Mouse (Mus musculus): ENCODE measurements around the gene Pde4c. TPM values are rescaled to one million over a fixed set of nuclear protein-coding genes. Genes with fewer than 3 reads are reported as not detected.

Pde4c gene
- polyA plus RNA-seq, 1 experiment from 2014 or later: 0.56 TPM

DNA sequence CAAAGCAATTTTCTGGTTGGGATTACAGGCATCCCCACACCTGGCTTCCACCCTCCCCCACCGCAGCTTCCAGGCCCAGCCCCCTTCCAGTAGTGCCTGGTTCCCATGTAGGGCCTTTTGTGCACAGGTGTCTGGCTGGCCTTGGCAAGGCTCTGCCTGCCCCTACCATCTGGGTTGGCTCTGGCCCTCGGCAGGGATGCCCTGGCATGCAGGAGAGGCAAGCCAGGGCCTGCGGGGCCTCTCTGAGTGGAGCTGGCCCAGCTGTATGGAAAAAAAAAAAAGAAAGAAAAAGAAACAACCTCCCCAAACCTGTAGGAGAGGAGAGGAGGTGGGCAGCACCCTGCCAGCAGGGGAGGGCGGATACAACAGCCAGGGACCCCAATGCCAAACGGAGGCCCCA, 49.9 kb downstream of the Pde4c start:
- Histone ChIP-seq H3K36me3 (peaks cover 66% of the 10 kb centered on the region), H3K27ac (no peak overlapping the region; the same call in 1 of the 2 replicates), H3K4me1 (peaks cover 70% of the 10 kb centered on the region), H3K27me3 (replicated peaks) (no peaks in the 10 kb centered on the region), H3K9ac (no peak overlapping the region), H3K4me2 (no peak overlapping the region), H3K9me3 (replicated peaks) (no peaks in the 10 kb centered on the region), H3K4me3 (no peak overlapping the region)
- ATAC-seq: no peak
- WGBS (ENCODE audit: insufficient replicate concordance): 84% methylated on average over 5 of the region's 5 CpGs

DNA sequence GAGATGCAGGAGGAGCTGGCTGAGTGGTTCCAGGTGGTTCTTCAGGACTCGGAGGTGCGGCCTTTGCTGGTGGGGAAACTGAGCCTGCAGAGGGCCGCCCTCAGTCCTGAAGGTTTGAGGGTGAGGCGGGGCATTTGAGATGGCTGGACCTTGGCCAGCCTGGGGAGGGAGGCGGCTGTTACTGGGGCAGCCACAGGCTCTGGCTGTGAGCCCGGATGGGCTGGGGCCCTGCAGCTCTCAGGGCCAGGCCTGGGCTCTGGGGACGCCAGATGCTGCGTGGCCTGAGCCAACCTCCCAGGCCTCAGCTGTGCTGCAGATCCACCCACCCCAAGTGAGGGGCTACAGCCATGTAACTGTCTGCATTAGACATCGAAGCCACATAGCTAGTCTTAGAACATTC, 50.3 kb downstream of the Pde4c start:
- Histone ChIP-seq H3K27me3 (replicated peaks) (no peaks in the 10 kb centered on the region), H3K4me1 (peaks cover 70% of the 10 kb centered on the region), H3K27ac (no peak overlapping the region; the same call in 1 of the 2 replicates), H3K9me3 (replicated peaks) (no peaks in the 10 kb centered on the region), H3K4me2 (no peak overlapping the region), H3K4me3 (no peak overlapping the region), H3K9ac (no peak overlapping the region), H3K36me3 (peaks cover 66% of the 10 kb centered on the region)
- no peak for ATAC-seq
- 82% methylated on average over 9 of the region's 9 CpGs for WGBS (ENCODE audit: insufficient replicate concordance)

DNA sequence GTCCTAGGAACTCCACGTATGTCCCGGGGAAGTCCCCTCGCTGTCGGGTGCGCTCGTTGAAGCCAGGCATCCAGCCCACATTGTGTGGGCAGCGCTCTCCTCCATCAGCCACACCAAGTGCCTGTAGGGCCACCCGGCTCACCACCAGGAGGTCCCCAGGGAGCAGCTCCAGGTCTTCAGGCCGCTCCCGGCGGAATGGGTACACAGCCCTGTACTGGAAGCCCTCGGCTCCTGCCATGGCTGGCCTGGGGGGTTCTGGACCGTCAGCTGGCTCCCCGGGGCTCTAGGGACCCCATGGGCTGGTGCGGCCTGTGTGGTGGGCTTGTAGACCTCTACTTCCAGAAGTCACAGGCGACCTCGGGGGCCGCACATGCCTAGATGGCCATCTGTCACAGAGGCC, 51.2 kb downstream of the Pde4c start:
- no peaks in the 10 kb centered on the region for H3K27me3 ChIP-seq (replicated peaks)
- peaks cover 71% of the 10 kb centered on the region for H3K36me3 ChIP-seq
- H3K9ac ChIP-seq: no peak overlapping the region
- ATAC-seq: no peak
- H3K9me3 ChIP-seq (replicated peaks): no peaks in the 10 kb centered on the region
- peak overlapping the region; percentile 41; the same call in 1 of the 2 replicates for H3K27ac ChIP-seq
- 85% methylated on average over 18 of the region's 18 CpGs for WGBS (ENCODE audit: insufficient replicate concordance)
- H3K4me2 ChIP-seq: no peak overlapping the region
- H3K4me3 ChIP-seq: no peak overlapping the region
- peaks cover 71% of the 10 kb centered on the region for H3K4me1 ChIP-seq

DNA sequence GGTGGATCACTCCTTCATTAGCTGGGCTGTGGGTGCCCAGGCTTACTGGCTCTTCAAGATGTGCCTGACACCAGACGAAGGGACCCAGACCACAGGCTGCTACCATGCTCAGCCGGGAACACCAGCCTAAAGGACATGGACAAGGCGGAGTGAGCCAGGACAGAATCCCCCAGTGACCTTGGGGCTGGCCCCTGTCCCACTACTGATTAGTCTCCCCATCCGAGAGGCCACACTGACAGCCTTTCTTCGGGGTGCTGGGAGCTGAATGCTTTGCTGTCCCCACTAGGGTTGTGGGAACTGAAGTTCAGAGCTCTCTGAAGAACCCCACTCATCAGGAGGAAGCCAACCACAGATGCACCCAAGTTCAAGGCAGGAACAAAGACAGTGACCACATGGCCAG, 51.7 kb downstream of the Pde4c start:
- Histone ChIP-seq H3K27ac (peak overlapping the region; percentile 47; the same call in 1 of the 2 replicates), H3K4me1 (peaks cover 71% of the 10 kb centered on the region), H3K4me2 (peak overlapping the region; percentile 100), H3K9me3 (replicated peaks) (no peaks in the 10 kb centered on the region), H3K36me3 (peaks cover 74% of the 10 kb centered on the region), H3K9ac (peak overlapping the region; percentile 96), H3K4me3 (peak overlapping the region; percentile 78), H3K27me3 (replicated peaks) (no peaks in the 10 kb centered on the region)
- no peak for ATAC-seq
- 76% methylated on average over 5 of the region's 5 CpGs for WGBS (ENCODE audit: insufficient replicate concordance)

- WGBS (ENCODE audit: insufficient replicate concordance): 3% methylated on average over 34 of the region's 34 CpGs
- Histone ChIP-seq H3K36me3 (peaks cover 74% of the 10 kb centered on the region), H3K27ac (peak overlapping the region; percentile 95), H3K4me1 (peaks cover 68% of the 10 kb centered on the region), H3K4me3 (peak overlapping the region; percentile 78), H3K27me3 (replicated peaks) (no peaks in the 10 kb centered on the region), H3K9me3 (replicated peaks) (no peaks in the 10 kb centered on the region), H3K4me2 (peak overlapping the region; percentile 100), H3K9ac (peak overlapping the region; percentile 96)
- ATAC-seq: peak; percentile 1; the same call in 1 of the 2 replicates
Measured at GRCm38 (mm10) chr8:70775851-70776495, 52.5 kb downstream of the Pde4c start.

DNA sequence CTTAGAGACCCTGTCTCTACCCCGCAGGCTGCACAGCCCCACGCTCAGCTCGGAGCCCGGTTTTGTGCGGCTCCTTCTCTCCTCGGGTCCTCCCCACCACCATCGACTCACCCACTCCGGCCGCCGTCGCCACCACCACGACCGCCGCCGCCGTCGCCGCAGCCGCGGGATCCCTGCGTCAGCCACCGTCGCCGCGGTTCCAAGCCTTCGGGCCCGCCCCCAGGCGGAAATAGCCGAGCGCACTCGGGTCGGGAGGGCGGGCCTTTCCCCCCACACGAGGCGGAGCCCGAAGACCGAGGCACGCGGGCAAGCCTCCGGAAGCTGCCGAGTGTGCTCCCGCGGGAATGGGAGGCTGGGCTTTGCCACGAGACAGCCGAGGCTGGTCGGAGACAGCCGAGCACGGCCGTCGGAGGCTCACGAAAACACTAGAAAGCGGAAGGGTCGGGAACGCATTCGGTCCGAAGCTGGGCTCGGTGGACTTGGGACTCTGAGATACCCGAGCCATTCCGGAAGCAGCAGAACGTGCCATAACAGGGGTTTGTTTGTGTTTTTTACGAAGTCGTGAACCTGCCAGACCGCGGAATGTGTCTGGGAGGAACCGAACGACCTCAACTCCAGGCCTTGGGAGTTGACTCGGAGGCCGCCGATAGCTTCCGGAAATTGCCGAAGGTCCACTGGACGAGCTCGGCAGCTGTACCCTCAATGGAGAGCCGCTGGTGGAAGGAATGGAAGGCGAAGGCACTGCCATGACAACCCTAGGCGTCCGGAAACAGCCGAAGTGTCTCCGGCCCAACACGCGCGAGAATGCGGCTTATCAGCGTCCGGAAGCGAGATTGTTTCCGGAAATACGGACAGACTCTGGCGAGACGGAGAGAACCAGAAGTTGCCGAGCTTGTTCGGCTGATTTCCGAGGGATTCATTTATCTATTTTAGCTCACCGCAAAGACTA, 53.2 kb downstream of the Pde4c start, which contains the start of gene Pik3r2:
Gene Pik3r2 (minus strand): TSS at position 218 of the 949 bp plus-strand sequence.
- Histone ChIP-seq H3K27ac (peak within 1 kb of the TSS; percentile 95), H3K9me3 (replicated peaks) (no peaks in the 10 kb centered on the region), H3K36me3 (peaks cover 74% of the 10 kb centered on the region), H3K9ac (peak within 1 kb of the TSS; percentile 96), H3K4me3 (peak within 1 kb of the TSS; percentile 78), H3K27me3 (replicated peaks) (no peaks in the 10 kb centered on the region), H3K4me1 (peaks cover 63% of the 10 kb centered on the region), H3K4me2 (peak within 1 kb of the TSS; percentile 100)
- WGBS (ENCODE audit: insufficient replicate concordance): under 1% methylated on average over 94 of the region's 94 CpGs
- peak; percentile 85 for ATAC-seq

GRCm38 (mm10) chr8:70780093-70780492, 56.6 kb downstream of the Pde4c start:
- H3K4me2 ChIP-seq: no peak overlapping the region
- no peak for ATAC-seq
- WGBS (ENCODE audit: insufficient replicate concordance): 56% methylated on average over 11 of the region's 11 CpGs

DNA sequence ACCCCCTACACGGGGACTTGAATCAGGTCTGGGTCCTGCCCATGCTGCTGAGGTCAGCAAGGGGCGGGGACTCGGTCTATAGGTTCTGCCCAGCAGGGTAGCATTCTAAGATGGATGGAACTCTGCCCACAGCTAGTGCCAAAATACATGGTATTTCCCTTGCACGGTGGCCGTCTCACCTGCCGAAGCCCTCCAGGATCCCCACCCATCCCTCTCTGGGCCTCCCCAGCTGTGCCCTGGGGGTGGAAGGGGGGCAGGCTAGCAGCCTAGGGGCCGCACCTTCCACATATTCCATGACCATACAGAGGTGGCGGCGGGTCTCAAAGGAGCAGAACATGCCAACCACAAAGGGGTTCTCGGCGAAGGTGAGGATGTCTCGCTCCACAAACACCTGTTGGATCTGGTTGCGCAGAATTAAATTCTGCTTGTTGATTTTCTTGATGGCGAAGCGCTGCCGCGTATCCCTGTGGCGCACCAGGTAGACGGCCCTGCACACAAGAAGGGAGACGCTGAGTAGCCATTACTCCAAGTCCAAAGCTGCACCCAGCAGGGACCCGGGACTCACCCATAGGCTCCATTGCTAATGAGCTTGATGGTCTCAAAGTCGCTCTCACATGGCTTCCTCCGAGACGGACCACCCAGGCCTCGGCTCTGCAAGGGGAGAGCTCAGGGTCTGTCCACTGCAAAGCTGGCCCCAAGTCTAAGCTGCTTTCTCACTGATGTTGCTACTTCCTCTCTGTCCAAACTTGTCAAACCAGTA, 63.0 kb downstream of the Pde4c start:
- Histone ChIP-seq H3K9me3 (replicated peaks) (no peaks in the 10 kb centered on the region), H3K4me1 (peaks cover 59% of the 10 kb centered on the region), H3K27ac (no peak overlapping the region), H3K27me3 (replicated peaks) (no peaks in the 10 kb centered on the region), H3K36me3 (peaks cover 84% of the 10 kb centered on the region), H3K9ac (no peak overlapping the region), H3K4me3 (no peak overlapping the region), H3K4me2 (no peak overlapping the region)
- ATAC-seq: no peak
- 87% methylated on average over 25 of the region's 25 CpGs for WGBS (ENCODE audit: insufficient replicate concordance)

More at GRCm38 (mm10) chr8:70780093-70780492, 56.6 kb downstream of the Pde4c start:
- Histone ChIP-seq H3K27ac (no peak overlapping the region), H3K4me1 (peaks cover 45% of the 10 kb centered on the region), H3K4me3 (no peak overlapping the region), H3K27me3 (replicated peaks) (no peaks in the 10 kb centered on the region), H3K36me3 (peaks cover 73% of the 10 kb centered on the region), H3K9ac (peak overlapping the region; percentile 1; the same call in 1 of the 2 replicates), H3K9me3 (replicated peaks) (no peaks in the 10 kb centered on the region)

DNA sequence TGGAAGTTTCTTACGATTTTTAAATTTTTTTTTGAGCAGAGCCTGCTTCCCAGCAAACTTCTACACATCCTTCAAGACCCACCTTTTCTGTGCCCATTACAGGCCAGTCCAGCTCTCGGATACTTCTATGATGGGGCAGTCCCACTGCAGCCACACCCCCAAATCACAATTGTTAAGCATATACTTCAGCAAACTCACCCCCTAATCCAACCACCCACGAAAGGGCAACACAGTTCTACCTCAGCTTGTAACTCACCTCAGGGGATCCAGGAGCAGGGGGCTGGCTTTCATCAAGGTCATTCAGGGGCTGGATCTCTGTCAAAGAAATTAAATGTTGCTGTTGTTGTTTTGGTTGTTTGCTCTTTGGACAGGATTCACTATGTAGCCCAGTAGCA, 63.5 kb downstream of the Pde4c start:
- H3K9ac ChIP-seq: no peak overlapping the region
- 85% methylated on average over 3 of the region's 3 CpGs for WGBS (ENCODE audit: insufficient replicate concordance)
- H3K27me3 ChIP-seq (replicated peaks): no peaks in the 10 kb centered on the region
- H3K4me1 ChIP-seq: peaks cover 65% of the 10 kb centered on the region
- no peak overlapping the region for H3K27ac ChIP-seq
- ATAC-seq: no peak
- H3K9me3 ChIP-seq (replicated peaks): no peaks in the 10 kb centered on the region
- peaks cover 78% of the 10 kb centered on the region for H3K36me3 ChIP-seq
- no peak overlapping the region for H3K4me3 ChIP-seq
- H3K4me2 ChIP-seq: no peak overlapping the region

DNA sequence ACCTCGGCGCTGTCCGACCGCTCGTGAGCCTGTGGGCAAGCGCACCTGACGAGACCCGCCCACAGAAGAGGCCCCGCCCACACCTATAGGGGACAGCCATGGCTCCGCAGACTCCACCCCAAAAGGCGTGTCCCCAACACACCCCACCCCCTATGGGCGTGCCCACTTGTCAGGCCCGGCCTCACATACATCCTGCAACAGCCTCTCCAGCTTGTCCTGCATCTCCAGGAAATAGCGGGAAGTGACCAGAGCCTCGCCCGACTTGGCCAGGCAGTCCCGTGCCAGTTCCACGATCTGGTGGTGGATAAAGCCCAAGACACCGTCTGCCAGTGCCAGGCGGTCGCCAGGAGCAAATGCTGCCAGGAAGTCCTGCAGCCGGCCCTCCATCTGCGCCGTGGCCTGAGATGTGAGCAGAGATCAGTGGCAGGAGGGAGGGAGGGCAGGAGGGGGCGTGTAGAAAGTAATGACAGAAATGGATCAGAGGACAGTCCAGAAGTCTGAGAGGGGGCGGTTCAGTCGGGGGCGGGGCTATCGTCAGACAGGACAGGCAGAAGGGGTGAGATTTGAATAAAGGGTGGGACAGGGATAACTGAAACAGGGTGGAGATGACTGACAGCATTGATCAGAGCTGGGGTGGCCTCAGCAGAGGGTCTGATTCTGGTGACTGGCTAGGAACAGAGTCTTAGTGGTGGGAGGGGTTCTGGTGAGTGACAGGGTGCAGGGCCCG, 64.6 kb downstream of the Pde4c start:
- 59% methylated on average over 30 of the region's 30 CpGs for WGBS (ENCODE audit: insufficient replicate concordance)
- Histone ChIP-seq H3K4me3 (no peak overlapping the region), H3K27ac (no peak overlapping the region), H3K36me3 (peaks cover 69% of the 10 kb centered on the region), H3K4me1 (peaks cover 75% of the 10 kb centered on the region), H3K27me3 (replicated peaks) (no peaks in the 10 kb centered on the region), H3K9ac (no peak overlapping the region), H3K4me2 (peak overlapping the region; percentile 27), H3K9me3 (replicated peaks) (no peaks in the 10 kb centered on the region)
- no peak for ATAC-seq

- H3K9me3 ChIP-seq (replicated peaks): no peaks in the 10 kb centered on the region
- peaks cover 59% of the 10 kb centered on the region for H3K36me3 ChIP-seq
- H3K4me1 ChIP-seq: peaks cover 81% of the 10 kb centered on the region
- H3K9ac ChIP-seq: no peak overlapping the region
- peaks cover 6% of the 10 kb centered on the region; the same call in 1 of the 2 replicates for H3K27me3 ChIP-seq (replicated peaks)
- no peak for ATAC-seq
- H3K27ac ChIP-seq: no peak overlapping the region
- whole genome bisulfite sequencing (ENCODE audit: insufficient replicate concordance): 68% methylated on average over 10 of the region's 10 CpGs
- no peak overlapping the region for H3K4me3 ChIP-seq
- no peak overlapping the region for H3K4me2 ChIP-seq
Measured at GRCm38 (mm10) chr8:70789046-70789445, 65.5 kb downstream of the Pde4c start.

Measured in liver, embryonic 12.5 days (tissue).